ENCODE assay signal across 8 mouse cellular contexts in genomic region chr13:38346096-38346915, GRCm38 (mm10). TPM values are rescaled to one million over a fixed set of nuclear protein-coding genes. Genes with fewer than 3 reads are reported as not detected.
DNase-seq lines count a peak whose midpoint lies in the region; ATAC-seq lines count a peak whose summit lies in the region.

No protein-coding gene starts in this region.

- no peak for ATAC-seq in frontal cortex, adult (ENCODE audit: low TSS enrichment)

- peak; percentile 93 for DNase-seq in heart, adult 11 months
- DNase-seq in heart, adult 8-10 months (ENCODE audit: low spot score): no peak
- DNase-seq in ZHBTc4 (ENCODE audit: low read depth, low spot score): peak; percentile 57
- peak; percentile 23 to 25 for DNase-seq in gastrocnemius, postnatal 4 days (ENCODE audit: low spot score in 2 of 2)
- peak; percentile 54 for DNase-seq in kidney, postnatal 10 days
- DNase-seq in neural tube, embryonic 10.5 days (ENCODE audit: extremely low spot score, low spot score): peak; percentile 69
- DNase-seq in thymus, postnatal 36 days: no peak

RNA-seq across cellular contexts. Expression of gene Bmp6, which starts 1.4 kb away (rescaled TPM):
- total RNA-seq in heart, adult 8-10 months (2022): 10 to 100 TPM; 23.9 to 27.7 (median 24.9) TPM
- 1 to 10 TPM; 8.6 to 8.9 TPM for total RNA-seq in gastrocnemius, postnatal 4 days (2021)

Comparison
In these comparisons a context has a peak if more than half of its experiments do, and no peak if none do; other contexts are left out.
1. DNase-seq: peak in heart, adult 11 months (single experiment), ZHBTc4 (single experiment), gastrocnemius, postnatal 4 days (2 of 2), kidney, postnatal 10 days (single experiment) and neural tube, embryonic 10.5 days (single experiment); none in heart, adult 8-10 months (single experiment) and thymus, postnatal 36 days (0 of 2).